Mouse (Mus musculus) E14TG2a.4 (cell line): ENCODE measurements around the gene Rasal3.

Experiments
- CTCF ChIP-seq: conservative IDR thresholded peaks from 2 replicates; pipeline ENCODE4 v1.5.1; 2014; ENCODE audit warnings: low read length
- NANOG ChIP-seq: IDR thresholded peaks from 2 replicates; pipeline ENCODE4 v1.6.1; 2014; ENCODE audit warnings: borderline replicate concordance, low read length, mixed read lengths
- POU5F1 ChIP-seq: IDR thresholded peaks from 2 replicates; pipeline ENCODE4 v1.6.1; 2014; ENCODE audit warnings: low read length, borderline replicate concordance

GRCm38 (mm10) chr17:32411898-32412297 lies 8.5 kb upstream of the Rasal3 start:
- no peak for TF ChIP-seq CTCF
- TF ChIP-seq NANOG, result no peak
- no peak for TF ChIP-seq POU5F1
